ENCODE assay signal across 10 mouse cellular contexts in the genomic region with DNA sequence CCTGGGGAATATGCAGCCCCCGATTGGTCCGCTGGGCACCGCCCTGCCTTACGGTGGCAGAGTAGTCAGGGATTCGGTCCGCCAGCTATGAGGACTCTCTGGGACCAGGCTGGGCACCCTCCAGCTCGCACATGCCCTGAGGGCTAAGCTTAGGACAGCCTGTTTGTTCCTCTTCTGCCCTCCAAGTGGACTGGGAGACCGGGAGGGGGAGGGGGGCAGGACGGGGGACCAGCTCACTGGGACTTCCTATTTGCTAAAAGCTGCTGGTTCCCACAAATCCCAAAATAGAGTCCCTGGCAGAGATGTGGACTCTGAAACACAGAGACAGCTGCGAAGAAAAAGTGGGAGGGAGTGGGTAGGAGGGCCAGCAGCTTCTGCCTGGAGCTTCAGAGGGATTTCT.
A peak's percentile ranks its signal among the peaks of the same experiment; 100 is the strongest.
DNase-seq lines count a peak whose midpoint lies in the region; ATAC-seq and TF ChIP-seq lines count a peak whose summit lies in the region.
"Had no signal": no experiment of that assay in that cellular context is flagged by ENCODE, and none has a peak within 500 bp of the region (broad histone marks: within the 10 kb centered on the region; RNA-seq: fewer than 3 reads in every experiment).

No protein-coding gene starts in this region.

- H3K4me3 ChIP-seq in lung, adult 2 months (replicated peaks; ENCODE audit: extremely low read depth, low read depth, low read length): no peak overlapping the region
- H3K4me3 ChIP-seq in heart, embryonic 10.5 days: no peak overlapping the region
- no peak overlapping the region for H3K4me3 ChIP-seq in hindbrain, embryonic 12.5 days
- H3K4me3 ChIP-seq: embryonic facial prominence, embryonic 12.5 days; liver, embryonic 13.5 days had no signal

- no peaks in the 10 kb centered on the region for H3K4me1 ChIP-seq in lung, adult 2 months (ENCODE audit: control insufficient read depth, insufficient read depth, low read length)
- H3K4me1 ChIP-seq in heart, embryonic 10.5 days: peaks cover 24% of the 10 kb centered on the region
- H3K4me1 ChIP-seq in hindbrain, embryonic 12.5 days: peaks cover 3% of the 10 kb centered on the region; the same call in 1 of the 2 replicates
- H3K4me1 ChIP-seq: liver, embryonic 13.5 days had no signal

- H3K9me3 ChIP-seq in heart, embryonic 10.5 days: no peaks in the 10 kb centered on the region
- H3K9me3 ChIP-seq in hindbrain, embryonic 12.5 days (replicated peaks): no peaks in the 10 kb centered on the region
- H3K9me3 ChIP-seq: embryonic facial prominence, embryonic 12.5 days had no signal

- no peak for ATAC-seq in hindbrain, embryonic 12.5 days (ENCODE audit: low FRiP score)

- no peak for TF ChIP-seq CTCF in lung, adult 2 months (IDR thresholded peaks at IDR 0.05; ENCODE audit: insufficient read depth, low read length)

- no peak overlapping the region for H3K4me2 ChIP-seq in hindbrain, embryonic 12.5 days (replicated peaks)
- H3K4me2 ChIP-seq: embryonic facial prominence, embryonic 12.5 days; liver, embryonic 13.5 days had no signal

- peak; percentile 13 to 22 for DNase-seq in lung, adult 18-20 months
- no peak for DNase-seq in lung, adult 2 months
- no peak for DNase-seq in heart, embryonic 10.5 days (ENCODE audit: low spot score)
- peak; percentile 36 to 42 for DNase-seq in layer of hippocampus, postnatal 36 days
- DNase-seq in right cerebral cortex, postnatal 14 days: peak; percentile 37
- no peak for DNase-seq in urinary bladder, adult 2 months (ENCODE audit: low spot score)
- DNase-seq in spleen, postnatal 4 days (ENCODE audit: low spot score in 2 of 2): no peak
- DNase-seq: liver, embryonic 13.5 days had no signal

- H3K9ac ChIP-seq in hindbrain, embryonic 12.5 days: no peak overlapping the region
- H3K9ac ChIP-seq: embryonic facial prominence, embryonic 12.5 days; liver, embryonic 13.5 days had no signal

- no peaks in the 10 kb centered on the region for H3K36me3 ChIP-seq in heart, embryonic 10.5 days
- no peaks in the 10 kb centered on the region for H3K36me3 ChIP-seq in hindbrain, embryonic 12.5 days
- H3K36me3 ChIP-seq: embryonic facial prominence, embryonic 12.5 days; liver, embryonic 13.5 days had no signal

- 47% methylated on average over 10 of the region's 10 CpGs for WGBS in lung, adult 2 months
- WGBS in heart, embryonic 10.5 days: 56% methylated on average over 10 of the region's 10 CpGs
- 76% methylated on average over 10 of the region's 10 CpGs for WGBS in hindbrain, embryonic 12.5 days

- TF ChIP-seq POLR2A in lung, adult 2 months (IDR thresholded peaks at IDR 0.05; ENCODE audit: borderline replicate concordance, extremely low read depth, low read depth, low read length): no peak

- H3K27ac ChIP-seq in heart, embryonic 10.5 days: peak overlapping the region; percentile 37; the same call in 1 of the 2 replicates
- H3K27ac ChIP-seq in hindbrain, embryonic 12.5 days: no peak overlapping the region
- H3K27ac ChIP-seq: embryonic facial prominence, embryonic 12.5 days; liver, embryonic 13.5 days had no signal

- peaks cover 17% of the 10 kb centered on the region; the same call in 1 of the 2 replicates for H3K27me3 ChIP-seq in heart, embryonic 10.5 days (ENCODE audit: insufficient read depth, poor library complexity, severe bottlenecking)
- H3K27me3 ChIP-seq in hindbrain, embryonic 12.5 days: no peaks in the 10 kb centered on the region
- H3K27me3 ChIP-seq: embryonic facial prominence, embryonic 12.5 days; liver, embryonic 13.5 days had no signal

Comparison
In these comparisons a context has a peak if more than half of its experiments do, and no peak if none do; other contexts are left out.
1. DNase-seq: peak in lung, adult 18-20 months (2 of 2), layer of hippocampus, postnatal 36 days (2 of 2) and right cerebral cortex, postnatal 14 days (single experiment); none in lung, adult 2 months (single experiment), heart, embryonic 10.5 days (single experiment), urinary bladder, adult 2 months (single experiment) and spleen, postnatal 4 days (0 of 2).